Mouse (Mus musculus) adrenal gland, postnatal 10 days (tissue): ENCODE results near the gene Rbsn. TPM values are rescaled to one million over a fixed set of nuclear protein-coding genes. Genes with fewer than 3 reads are reported as not detected.

Experiments used
- DNase-seq: peaks from one replicate; pipeline ENCODE4 v3.0.0; 2021; ENCODE audit warnings: mixed read lengths
- total RNA-seq, 2 experiments: library from RNA; stranded (reverse); gene quantifications; 2 replicates each; pipeline ENCODE4 v1.2.3; 2021

Gene Rbsn
- total RNA-seq, 2 experiments from 2014 or later: 20.0 to 21.7 TPM

DNA sequence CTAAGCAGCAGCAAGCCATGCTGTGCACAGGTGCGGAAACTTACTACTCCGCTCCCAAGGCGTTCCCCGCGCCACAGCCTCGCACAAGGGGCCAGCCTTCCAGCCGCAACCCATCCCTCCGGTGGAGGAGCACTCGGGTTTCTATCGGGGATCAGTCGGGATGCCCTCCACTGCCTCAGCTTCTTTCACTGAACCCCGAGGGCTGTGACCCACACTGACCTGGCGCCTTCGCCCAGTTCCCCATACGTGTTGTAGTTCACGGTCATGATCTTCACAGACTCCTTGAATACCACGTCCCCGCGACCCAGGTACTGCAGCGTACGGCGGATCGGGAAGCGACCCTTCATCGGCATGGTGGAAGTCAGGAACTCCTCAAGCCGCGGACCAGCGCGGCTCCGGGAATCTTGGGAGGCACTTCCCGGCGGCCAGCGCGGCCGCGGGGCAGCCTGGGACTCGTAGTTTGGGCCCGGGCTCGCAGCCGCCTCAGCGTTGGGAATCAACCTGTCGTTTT is 31.0 kb downstream of the Rbsn start, which contains the start of gene Mrps25:
Gene Mrps25, minus strand, starts transcription at position 413 of the 511 bp plus-strand sequence.
- DNase-seq: peak; percentile 89

GRCm38 (mm10) chr6:92176450-92176849 is 38.3 kb downstream of the Rbsn start:
- DNase-seq: no peak

DNA sequence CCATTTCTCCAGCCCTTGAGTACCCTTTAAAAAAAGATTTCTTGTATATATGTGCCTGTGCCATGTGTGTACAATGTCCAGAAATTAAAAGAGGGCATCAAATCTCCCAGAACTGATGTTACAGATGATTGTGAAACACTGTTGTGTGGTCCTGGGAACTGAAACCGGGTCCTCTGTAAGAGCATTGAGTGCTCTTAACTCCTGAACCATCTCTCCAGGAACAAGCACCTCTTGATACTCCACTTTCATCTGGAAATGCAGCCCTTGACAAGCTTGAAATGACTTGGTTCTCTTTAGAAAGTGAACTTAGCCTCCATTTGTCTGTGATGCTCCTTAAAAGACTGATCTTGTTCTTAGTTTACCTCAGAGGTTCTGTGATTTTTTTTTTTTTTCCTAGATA is 52.0 kb downstream of the Rbsn start:
- no peak for DNase-seq

GRCm38 (mm10) chr6:92158801-92159200 is 55.9 kb downstream of the Rbsn start:
- DNase-seq: no peak

DNA sequence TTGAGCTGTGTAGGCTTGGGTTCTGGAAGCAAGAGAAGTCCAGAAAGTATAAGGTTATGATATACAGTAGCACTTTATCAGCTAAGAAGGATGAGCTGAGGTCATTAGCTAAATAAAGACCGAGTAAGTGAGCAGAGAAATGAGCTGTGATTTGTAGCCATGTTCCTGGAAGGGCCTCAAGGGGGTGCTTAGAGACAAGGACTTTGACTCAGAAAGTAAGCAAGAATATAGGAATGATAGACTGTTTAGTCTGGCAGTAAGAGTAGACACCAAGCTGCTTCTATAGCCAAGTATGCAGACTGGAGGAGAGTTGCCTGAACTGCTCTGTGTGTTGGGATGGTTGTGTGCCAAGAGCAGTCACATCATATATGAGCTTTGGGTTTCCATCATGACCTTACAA is 61.0 kb downstream of the Rbsn start:
- DNase-seq: no peak

- no peak for DNase-seq
Observed at GRCm38 (mm10) chr6:92145881-92146280, 68.8 kb downstream of the Rbsn start.

Other genes with a start within 250 kb of the Rbsn start
- gene Fgd5, start 236.0 kb downstream of the Rbsn start, total RNA-seq: 10 to 100 TPM; 21.8 to 27.4 TPM
- gene Nr2c2, start 123.5 kb downstream of the Rbsn start, total RNA-seq: 10 to 100 TPM; 36.0 to 44.6 TPM
- 10 to 100 TPM; 52.3 to 54.3 TPM for gene Mrps25, start 30.9 kb downstream of the Rbsn start, total RNA-seq
- gene Trh, start 29.7 kb upstream of the Rbsn start, total RNA-seq: not detected